In the genomic region with DNA sequence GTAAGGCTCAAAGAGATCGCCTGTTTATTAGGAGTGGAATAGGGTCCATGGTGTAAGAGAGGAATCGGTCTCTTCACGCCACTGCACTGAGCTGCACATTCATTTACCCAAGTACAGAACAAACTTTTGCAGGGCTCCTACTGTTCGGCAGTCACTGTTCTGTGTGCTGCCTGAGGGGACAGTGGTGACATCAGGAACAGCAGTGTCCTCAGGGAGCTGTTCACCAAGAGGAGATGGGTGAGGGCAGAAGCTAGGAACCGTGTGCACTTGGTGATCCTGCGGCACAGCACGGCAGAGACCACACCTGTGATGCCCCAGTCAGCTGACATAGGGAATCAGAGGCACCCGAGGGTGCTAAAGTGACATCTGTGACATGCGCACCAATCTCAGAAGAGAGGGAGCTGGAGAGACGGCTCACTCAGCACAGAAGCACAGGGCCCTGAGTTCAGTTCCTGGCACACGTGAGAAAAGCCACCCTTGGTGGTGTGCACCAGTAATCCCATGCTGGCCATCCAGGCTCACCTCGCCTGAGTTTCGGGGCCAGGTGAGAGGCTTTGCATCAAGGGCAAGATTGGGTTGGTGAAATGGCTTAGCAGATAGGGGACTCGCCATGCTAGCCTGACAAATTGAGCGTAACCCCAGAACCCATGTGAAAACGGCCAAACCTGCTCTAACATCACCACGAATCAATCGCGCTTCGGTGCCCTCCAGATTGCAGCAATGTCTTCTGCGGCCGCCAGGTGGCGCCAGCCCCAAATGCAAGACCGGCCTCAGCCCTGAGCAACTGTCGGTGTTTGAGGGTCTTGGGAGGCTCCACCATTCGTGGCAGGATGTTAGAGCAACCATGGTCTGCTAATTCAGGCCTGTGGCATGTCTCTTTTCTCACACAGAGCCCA, we compare ENCODE assay signal across 8 mouse cellular contexts. TPM values are rescaled to one million over a fixed set of nuclear protein-coding genes. Genes with fewer than 3 reads are reported as not detected.
DNase-seq lines count a peak whose midpoint lies in the region; ATAC-seq lines count a peak whose summit lies in the region.

No protein-coding gene starts in this region.

- 0 out of 2 replicates have a peak, but pooled peaks cover 5% of the 10 kb centered on the region for H3K27me3 ChIP-seq in embryonic facial prominence, embryonic 10.5 days (replicated peaks; ENCODE audit: low read depth, poor library complexity, severe bottlenecking)

- H3K27ac ChIP-seq in embryonic facial prominence, embryonic 10.5 days (replicated peaks) = no peak overlapping the region

- no peaks in the 10 kb centered on the region for H3K36me3 ChIP-seq in embryonic facial prominence, embryonic 10.5 days (replicated peaks)

- no peak overlapping the region for H3K4me3 ChIP-seq in embryonic facial prominence, embryonic 10.5 days

- H3K4me1 ChIP-seq in embryonic facial prominence, embryonic 10.5 days = peaks cover 4% of the 10 kb centered on the region; the same call in 1 of the 2 replicates

- peak; percentile 61 for DNase-seq in 3134 (ENCODE audit: extremely low read depth, insufficient read length, low spot score)
- DNase-seq in adrenal gland, postnatal 10 days = peak; percentile 86
- DNase-seq in embryonic facial prominence, embryonic 10.5 days (ENCODE audit: low spot score) = peak; percentile 87
- DNase-seq in heart, adult 18-20 months = peak; percentile 61 to 87
- DNase-seq in kidney, adult 9 months = peak; percentile 75
- peak; percentile 74 for DNase-seq in liver
- DNase-seq in spleen, postnatal 10 days (ENCODE audit: low spot score in 2 of 2) = peak; percentile 72 to 82

- 48% methylated on average over 26 of the region's 26 CpGs for WGBS in embryonic facial prominence, embryonic 10.5 days

- H3K9me3 ChIP-seq in embryonic facial prominence, embryonic 10.5 days = no peaks in the 10 kb centered on the region

- ATAC-seq in monocyte, adult 5-6 weeks (replicated peaks; ENCODE audit: insufficient number of reproducible peaks, low FRiP score, low TSS enrichment, poor library complexity, severe bottlenecking) = peak; percentile 77

RNA-seq across cellular contexts. Expression of a gene that starts 39.9 kb away (rescaled TPM):
- 10 to 100 TPM; 18.7 to 23.3 TPM for total RNA-seq in adrenal gland, postnatal 10 days (2021)
- polyA plus RNA-seq in embryonic facial prominence, embryonic 10.5 days (2016; fragmentation: Nextera tagmentation; extraction: Ambion mirVana) = 13.7 and 14.6 TPM in 2 replicates
- total RNA-seq in heart, adult 18-20 months (2021) = 10 to 100 TPM; 11.2 to 13.0 TPM
- not detected in 3 replicates for total RNA-seq in monocyte, adult 5-6 weeks (2017)

Comparison
In these comparisons a context has a peak if more than half of its experiments do, and no peak if none do; other contexts are left out.
1. RNA of a gene that starts 39.9 kb away (total RNA-seq): 18.7 to 23.3 TPM in adrenal gland, postnatal 10 days and 11.2 to 13.0 TPM in heart, adult 18-20 months; not detected in monocyte, adult 5-6 weeks; every median in the first group is over 10 times any median in the second.
2. Peak in every context shown above with its lines, with median percentiles within 50 percentile points of each other: DNase-seq.